Mouse (Mus musculus) CH12.LX (cell line): ENCODE measurements around the gene Olfr642.

ENCODE experiments used
- CHD2 ChIP-seq: IDR thresholded peaks from 2 replicates; pipeline ENCODE4 v1.6.1; 2011; ENCODE audit warnings: low read length, improper control_type of control experiment
- CTCF ChIP-seq, 2 experiments: IDR thresholded peaks in 1 of 2; conservative IDR thresholded peaks in 1 of 2; 2 replicates each; pipeline ENCODE4 v1.5.1; 2011 to 2012; ENCODE audit warnings: low read depth in 2 of 2, low read length in 2 of 2, improper control_type of control experiment in 1 of 2, inconsistent platforms in 1 of 2, mild to moderate bottlenecking in 1 of 2, moderate library complexity in 1 of 2
- IRF4 ChIP-seq: IDR thresholded peaks from 2 replicates; pipeline ENCODE4 v1.6.1; 2014; ENCODE audit warnings: low read depth, mild to moderate bottlenecking, inconsistent platforms, low read length, improper control_type of control experiment
- MXI1 ChIP-seq: IDR thresholded peaks from 2 replicates; pipeline ENCODE4 v1.6.1; 2011; ENCODE audit warnings: mild to moderate bottlenecking, low read depth, low read length, improper control_type of control experiment
- POLR2A ChIP-seq: IDR thresholded peaks from 2 replicates; pipeline ENCODE4 v1.6.1; 2011; ENCODE audit warnings: low read depth, mild to moderate bottlenecking, improper control_type of control experiment, low read length
- TBP ChIP-seq: conservative IDR thresholded peaks from 2 replicates; pipeline ENCODE4 v1.6.1; 2011; ENCODE audit warnings: low read depth, low read length, improper control_type of control experiment

DNA sequence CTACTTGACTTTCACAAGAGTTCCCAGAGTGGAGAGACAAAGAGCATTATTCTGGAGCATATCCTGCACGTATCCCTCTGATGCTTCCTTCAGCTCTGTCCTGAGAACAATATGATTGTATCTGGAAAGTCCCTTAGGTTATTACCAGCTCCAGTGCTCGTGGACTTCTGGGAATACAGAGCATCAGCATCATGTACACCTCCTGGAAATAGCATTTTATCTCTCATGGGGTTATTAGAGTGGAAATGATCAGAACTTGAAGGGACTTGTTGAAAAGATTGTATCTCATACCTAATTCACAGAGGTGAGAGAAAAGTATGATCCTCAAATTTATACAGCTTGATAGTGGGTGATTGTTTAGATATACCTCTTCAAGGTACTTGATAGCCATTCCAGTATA is 8.9 kb upstream of the Olfr642 start, which contains the start of gene 4930516K23Rik:
- TF ChIP-seq POLR2A (no peak), MXI1 (no peak), CTCF (conservative IDR thresholded peaks at IDR 0.05 in 1 of 2, IDR thresholded peaks at IDR 0.05 in 1 of 2; ENCODE audit: low read depth in 2 of 2, low read length in 2 of 2) (no peak), IRF4 (no peak), TBP (no peak), CHD2 (no peak)
